Mouse (Mus musculus) embryo, embryonic 9.5 days (tissue): ENCODE data around the gene Fbxl5.

Experiments used
- DNase-seq: peaks from one replicate; pipeline ENCODE4 v3.0.0-alpha.2; 2017; ENCODE audit errors: extremely low spot score

The Fbxl5 gene

DNA sequence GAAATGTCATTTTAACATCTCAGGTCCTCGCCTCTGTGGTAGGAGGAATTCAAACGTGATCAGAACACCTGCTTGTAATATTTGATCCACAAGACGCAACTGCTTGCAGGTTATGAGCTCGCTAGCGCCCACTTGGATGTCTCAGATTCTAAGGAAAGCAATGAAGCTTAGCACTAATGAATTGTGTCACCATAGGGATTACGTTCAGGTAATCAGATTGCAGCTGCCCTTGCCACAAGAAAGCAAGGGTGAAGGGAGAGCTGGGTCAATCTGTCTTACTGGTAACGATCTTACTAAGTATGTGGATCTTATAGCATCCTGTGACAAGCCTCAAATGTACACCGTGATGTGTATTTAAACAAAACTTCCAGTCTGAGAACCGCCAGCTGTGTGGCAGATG, 5.9 kb upstream of the Fbxl5 start:
- DNase-seq: no peak

GRCm38 (mm10) chr5:43826883-43827282, 5.4 kb upstream of the Fbxl5 start:
- DNase-seq: no peak

GRCm38 (mm10) chr5:43824580-43824979, 3.1 kb upstream of the Fbxl5 start:
- DNase-seq: no peak

GRCm38 (mm10) chr5:43822824-43823223, 1.4 kb upstream of the Fbxl5 start:
- DNase-seq: no peak

DNA sequence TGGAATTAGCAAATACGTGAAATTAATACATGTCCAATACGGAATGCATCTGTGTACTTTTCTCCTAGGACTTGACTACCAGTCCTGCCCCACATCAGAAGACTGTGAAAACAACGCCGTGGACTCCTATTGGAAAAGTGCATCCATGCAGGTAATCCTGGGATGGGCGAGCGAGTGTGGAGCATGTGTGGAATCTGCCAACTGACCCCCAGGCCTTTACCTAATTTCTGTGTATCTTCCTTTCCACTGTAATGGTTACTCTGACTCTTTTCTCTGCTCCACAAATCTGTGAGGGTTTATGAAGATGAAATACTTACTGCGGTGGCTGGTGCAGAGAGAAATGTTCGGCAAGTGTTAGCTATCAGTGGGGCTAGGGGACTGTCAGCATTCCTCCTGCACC, 761 bp upstream of the Fbxl5 start:
- DNase-seq: no peak

- DNase-seq: no peak
These were observed 653 bp downstream of the Fbxl5 start for GRCm38 (mm10) chr5:43820785-43821184.

DNA sequence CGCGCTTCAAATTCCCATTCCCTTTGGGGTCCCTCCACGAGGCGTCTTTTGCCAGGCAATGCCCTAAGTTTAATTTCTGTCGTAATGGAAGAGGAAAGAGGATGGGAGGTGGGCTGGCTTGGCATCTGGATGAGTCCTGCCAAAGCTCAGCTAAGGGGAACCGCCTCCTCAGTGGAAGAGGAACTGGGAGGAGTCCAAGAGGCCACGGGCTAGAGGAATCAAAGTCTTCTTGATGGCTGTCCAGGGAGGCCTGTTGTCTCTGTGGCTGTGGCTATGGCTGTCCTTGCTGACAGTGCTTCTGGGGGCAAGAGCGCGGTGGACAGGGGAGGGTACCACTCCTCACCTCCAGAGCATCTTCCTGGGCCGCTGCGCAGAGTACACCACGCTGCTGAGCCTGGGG, 2.7 kb downstream of the Fbxl5 start, which contains the start of gene Bst1:
Bst1 (plus strand) TSS at position 191 of the 400 bp plus-strand sequence.
- no peak for DNase-seq

- DNase-seq: no peak
These were observed 5.7 kb downstream of the Fbxl5 start for GRCm38 (mm10) chr5:43815769-43816168.

DNA sequence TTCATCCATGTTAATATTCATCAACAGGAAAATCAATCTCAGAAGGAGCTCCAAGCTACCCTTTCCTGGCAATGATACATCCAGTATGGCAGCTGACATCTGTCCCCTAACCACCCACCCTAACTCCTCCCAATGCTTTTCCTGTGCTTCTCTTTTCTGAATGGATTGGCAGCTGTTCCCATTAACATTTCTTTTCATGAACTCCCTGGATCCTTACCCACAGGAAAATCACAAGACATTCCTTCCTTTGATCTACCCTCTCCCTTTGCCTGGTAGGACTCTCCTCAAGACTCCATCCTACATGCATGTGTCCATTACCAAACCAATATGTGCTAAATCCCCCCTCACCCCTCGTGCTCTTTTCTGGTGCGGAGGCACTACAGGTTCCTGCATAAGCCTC, 6.9 kb downstream of the Fbxl5 start:
- DNase-seq: no peak

- no peak for DNase-seq
These were observed 10.9 kb downstream of the Fbxl5 start for GRCm38 (mm10) chr5:43810427-43811062.

- peak; percentile 88 for DNase-seq
These were observed 13.4 kb downstream of the Fbxl5 start for GRCm38 (mm10) chr5:43807744-43808696.

DNA sequence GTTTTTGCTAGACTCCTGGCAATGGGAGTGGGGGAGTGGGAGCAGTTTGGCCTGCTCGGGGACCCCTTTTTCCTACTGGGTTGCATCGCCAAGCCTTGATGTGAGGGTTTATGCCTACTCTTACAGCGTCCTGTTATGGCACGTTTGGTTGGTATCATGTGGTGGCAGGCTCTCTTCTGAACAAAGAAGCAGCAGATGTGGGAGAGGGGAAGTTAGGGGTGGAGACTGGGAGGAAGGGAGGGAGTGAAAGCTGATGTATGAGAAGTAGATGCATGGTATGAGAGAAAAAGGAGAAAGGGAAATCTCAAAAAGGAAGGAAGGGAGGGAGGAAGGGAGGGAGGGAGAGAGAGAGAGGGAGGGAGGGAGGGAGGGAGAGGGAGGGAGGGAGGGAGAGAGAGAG, 14.5 kb downstream of the Fbxl5 start:
- DNase-seq: no peak

DNA sequence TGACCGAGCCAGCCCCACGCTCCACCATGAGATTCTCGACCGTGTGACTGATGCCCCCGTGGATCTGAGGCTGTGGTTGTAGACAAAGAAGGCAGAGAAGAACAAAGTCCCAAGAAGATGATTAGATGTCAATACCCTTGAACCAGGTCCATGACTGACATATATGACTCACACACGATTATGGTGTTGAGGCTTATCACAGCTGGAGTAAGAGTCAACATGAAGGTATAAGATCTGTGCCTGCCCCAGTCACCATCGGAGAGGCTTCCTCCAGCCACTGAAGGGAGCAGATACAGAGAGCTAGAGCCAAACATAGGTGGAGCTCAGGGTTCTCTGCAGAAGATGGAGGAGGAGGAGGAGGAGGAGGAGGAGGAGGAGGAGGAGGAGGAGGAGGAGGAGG, 15.1 kb downstream of the Fbxl5 start:
- no peak for DNase-seq

DNA sequence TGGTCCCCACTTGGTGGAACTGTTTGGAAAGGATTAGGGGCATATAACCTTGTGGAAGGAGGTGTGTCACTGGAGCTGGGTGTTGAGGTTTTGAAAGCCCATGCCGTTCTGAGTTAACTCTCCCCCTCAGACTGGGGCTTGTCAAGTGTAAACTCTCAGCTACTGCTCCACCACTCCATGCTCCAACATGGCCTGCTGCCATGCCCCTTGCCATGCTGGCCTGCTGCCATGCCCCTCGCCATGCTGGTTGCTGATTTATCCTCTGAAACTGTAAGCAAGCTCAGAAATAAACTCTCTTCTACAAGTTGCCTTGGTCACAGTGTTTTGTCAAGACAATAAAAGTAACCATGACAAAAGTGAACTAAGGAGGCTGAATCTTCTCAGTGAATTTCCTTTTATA, 16.0 kb downstream of the Fbxl5 start:
- no peak for DNase-seq

GRCm38 (mm10) chr5:43801798-43802197, 19.6 kb downstream of the Fbxl5 start:
- DNase-seq: no peak

DNA sequence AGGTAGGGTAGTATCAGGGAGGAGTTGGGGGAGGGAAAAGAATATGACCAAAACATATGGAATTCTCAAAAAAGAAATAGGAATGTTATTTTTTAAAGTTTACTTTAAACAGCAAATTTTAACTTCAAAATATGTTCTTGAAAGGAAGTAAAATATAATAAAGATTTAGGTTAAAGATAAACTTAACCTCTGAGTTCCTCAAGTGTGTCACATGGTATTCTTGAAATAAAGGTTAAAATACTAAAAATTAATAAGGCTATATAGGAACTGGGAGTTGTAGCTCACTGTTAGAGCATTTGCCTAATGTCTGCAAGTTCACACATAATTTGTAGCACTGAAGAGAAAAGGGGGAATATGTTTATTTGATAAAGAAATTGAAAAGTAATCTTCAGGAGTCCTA, 20.2 kb downstream of the Fbxl5 start:
- DNase-seq: no peak

GRCm38 (mm10) chr5:43800700-43801099, 20.7 kb downstream of the Fbxl5 start:
- no peak for DNase-seq

- DNase-seq: no peak
These were observed 21.9 kb downstream of the Fbxl5 start for GRCm38 (mm10) chr5:43799530-43799929.

DNA sequence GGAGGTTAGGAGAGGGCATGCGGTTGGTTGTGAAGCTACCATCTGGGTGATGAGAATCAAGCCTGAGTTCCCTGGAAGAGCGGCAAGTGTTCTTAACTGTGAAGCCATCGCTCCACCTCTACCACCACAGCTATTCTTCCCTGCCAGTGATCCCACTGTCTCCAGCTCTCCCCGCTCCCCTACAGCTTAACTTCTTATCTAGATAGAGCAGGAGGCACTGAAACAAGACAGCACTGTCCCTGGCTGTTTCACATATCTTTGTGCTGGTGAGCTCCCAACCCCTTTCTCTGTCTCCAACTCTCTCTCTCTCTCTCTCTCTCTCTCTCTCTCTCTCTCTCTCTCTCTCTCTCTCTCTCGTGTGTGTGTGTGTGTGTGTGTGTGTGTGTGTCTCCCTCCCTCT, 29.1 kb downstream of the Fbxl5 start:
- DNase-seq: no peak

- DNase-seq: no peak
These were observed 33.3 kb downstream of the Fbxl5 start for GRCm38 (mm10) chr5:43787976-43788752.

GRCm38 (mm10) chr5:43786607-43787006, 34.8 kb downstream of the Fbxl5 start:
- DNase-seq: no peak

DNA sequence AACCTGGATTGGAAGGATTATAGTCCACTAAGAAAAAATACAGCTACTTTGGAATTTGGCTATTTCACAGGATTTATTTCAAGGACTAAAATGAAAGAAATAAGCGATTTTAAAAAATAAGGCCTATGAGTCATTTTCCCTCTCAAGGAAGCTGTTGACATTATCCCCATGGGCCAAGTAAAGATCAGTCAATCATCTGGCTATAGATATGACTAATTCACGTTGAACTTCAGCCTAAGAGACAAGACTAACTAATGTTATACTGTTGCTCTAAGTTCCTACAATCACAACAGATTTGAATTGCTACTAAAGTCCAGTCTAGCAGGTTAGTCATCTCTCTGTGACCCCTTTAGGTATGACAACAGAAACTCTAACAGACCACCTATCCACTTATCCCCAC, 37.4 kb downstream of the Fbxl5 start:
- no peak for DNase-seq
